Comparison of ENCODE assay signal across 1 mouse cellular context in the genomic region with DNA sequence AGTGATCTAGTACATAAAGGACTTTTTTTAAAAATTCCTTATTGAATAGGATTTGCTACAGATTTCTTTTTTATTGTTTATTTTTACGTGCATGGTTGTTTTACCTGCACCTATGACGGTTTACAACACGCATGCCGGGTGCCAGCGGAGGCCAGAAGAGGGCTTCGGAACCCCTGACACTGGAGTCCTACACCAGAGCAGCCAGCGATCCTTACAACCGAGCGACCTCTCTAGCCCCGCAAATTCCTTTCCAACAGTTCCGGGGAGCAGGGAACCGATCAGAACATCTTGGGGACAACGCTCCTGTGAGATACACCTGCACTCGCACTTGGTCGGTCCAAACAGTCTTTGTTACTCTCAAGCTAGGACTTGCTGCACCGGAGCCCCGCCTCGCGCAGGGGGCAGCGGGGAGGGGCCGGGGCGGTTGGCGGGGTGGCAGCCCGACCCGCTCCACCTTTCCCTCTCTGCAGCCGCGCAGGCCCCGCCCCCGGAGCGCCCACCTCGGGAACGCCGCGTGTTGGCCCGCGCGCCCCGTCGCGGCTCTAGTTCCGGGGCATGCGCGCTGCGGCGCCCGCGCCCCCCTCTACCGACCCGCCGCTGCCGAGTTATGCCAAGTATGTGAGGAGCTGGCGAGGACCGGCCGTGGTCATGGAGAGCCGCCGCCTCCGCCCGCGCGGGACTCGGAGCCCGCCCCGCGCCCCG.
TF ChIP-seq lines count a peak whose summit lies in the region.

A gene (plus strand): TSS at position 603 of the 702 bp plus-strand sequence.

TF ChIP-seq in myocyte, 11 proteins besides CTCF, POLR2A, EP300 and RAD21 (continued from another document):
- TF ChIP-seq E2F4 (IDR thresholded peaks at IDR 0.05; ENCODE audit: insufficient read depth), result no peak
TF ChIP-seq in myocyte: peak in this region for 0.
